Mouse (Mus musculus): ENCODE measurements around the gene Dact3. TPM values are rescaled to one million over a fixed set of nuclear protein-coding genes. Genes with fewer than 3 reads are reported as not detected.

The Dact3 gene
- polyA plus RNA-seq, 2 experiments: 0.14 to 0.68 TPM

- TF ChIP-seq EP300 (IDR thresholded peaks at IDR 0.05; ENCODE audit: low read depth): no peak
- no peak for TF ChIP-seq CTCF (IDR thresholded peaks at IDR 0.05; ENCODE audit: low read depth)
- Histone ChIP-seq H3K27me3 (ENCODE audit: control insufficient read depth, insufficient read depth, low read length) (no peaks in the 10 kb centered on the region), H3K4me3 (ENCODE audit: insufficient read depth in 1 of 2, low read depth in 2 of 2, low read length in 2 of 2) (peak overlapping the region; percentile 63 to 68; a peak in 2 of 4 replicates), H3K36me3 (replicated peaks; ENCODE audit: control insufficient read depth, insufficient read depth, low read depth) (peaks cover 18% of the 10 kb centered on the region), H3K4me1 (replicated peaks; ENCODE audit: control insufficient read depth in 2 of 2, insufficient read depth in 2 of 2, low read length in 1 of 2) (peaks cover 16 to 17% of the 10 kb centered on the region in 2 experiments), H3K27ac (peak overlapping the region; percentile 25; the same call in 1 of the 2 replicates), H3K9me3 (ENCODE audit: control insufficient read depth, low read length) (no peaks in the 10 kb centered on the region), H3K4me2 (ENCODE audit: low read depth) (peak overlapping the region; percentile 84), H3K9ac (replicated peaks) (peak overlapping the region; percentile 79; the same call in 1 of the 2 replicates)
- WGBS (ENCODE audit: insufficient replicate concordance): 26% methylated on average over 11 of the region's 11 CpGs
- ATAC-seq (ENCODE audit: insufficient read depth) (peak; percentile 10; the same call in 1 of the 2 replicates), DNase-seq (ENCODE audit: low read depth in 3 of 3, low spot score in 3 of 3) (no peak)
These were observed 33.3 kb upstream of the Dact3 start for GRCm38 (mm10) chr7:16841561-16842560.

- peaks cover 16 to 17% of the 10 kb centered on the region in 2 experiments for H3K4me1 ChIP-seq (replicated peaks; ENCODE audit: control insufficient read depth in 2 of 2, insufficient read depth in 2 of 2, low read length in 1 of 2)
- TF ChIP-seq EP300 (IDR thresholded peaks at IDR 0.05; ENCODE audit: low read depth): no peak
- no peak for TF ChIP-seq CTCF (IDR thresholded peaks at IDR 0.05; ENCODE audit: low read depth)
- DNase-seq (ENCODE audit: low read depth in 3 of 3, low spot score in 3 of 3): peak; percentile 62 to 72 (median 64)
- H3K27ac ChIP-seq: 0 out of 2 replicates have a peak within 1 kb of the TSS, but pooled peaks have one; percentile 25
- peak within 1 kb of the TSS; percentile 63 to 68 for H3K4me3 ChIP-seq (ENCODE audit: insufficient read depth in 1 of 2, low read depth in 2 of 2, low read length in 2 of 2)
- H3K4me2 ChIP-seq (ENCODE audit: low read depth): peak within 1 kb of the TSS; percentile 84
- peak within 1 kb of the TSS; percentile 79 for H3K9ac ChIP-seq (replicated peaks)
- H3K27me3 ChIP-seq (ENCODE audit: control insufficient read depth, insufficient read depth, low read length): no peaks in the 10 kb centered on the region
- peaks cover 10% of the 10 kb centered on the region for H3K36me3 ChIP-seq (replicated peaks; ENCODE audit: control insufficient read depth, insufficient read depth, low read depth)
- ATAC-seq (ENCODE audit: insufficient read depth): peak; percentile 74
- no peaks in the 10 kb centered on the region for H3K9me3 ChIP-seq (ENCODE audit: control insufficient read depth, low read length)
- WGBS (ENCODE audit: insufficient replicate concordance): 1% methylated on average over 32 of the region's 32 CpGs
These were observed 32.5 kb upstream of the Dact3 start, which contains the start of gene Prkd2 for GRCm38 (mm10) chr7:16842645-16843063. TSS of gene Prkd2 (plus strand) at chr7:16842902.

- Histone ChIP-seq H3K9ac (replicated peaks) (peak overlapping the region; percentile 79), H3K27me3 (ENCODE audit: control insufficient read depth, insufficient read depth, low read length) (no peaks in the 10 kb centered on the region), H3K27ac (no peak overlapping the region), H3K4me1 (replicated peaks; ENCODE audit: control insufficient read depth in 2 of 2, insufficient read depth in 2 of 2, low read length in 1 of 2) (peaks cover 16 to 17% of the 10 kb centered on the region in 2 experiments), H3K4me3 (ENCODE audit: insufficient read depth in 1 of 2, low read depth in 2 of 2, low read length in 2 of 2) (peak overlapping the region; percentile 63 to 68), H3K9me3 (ENCODE audit: control insufficient read depth, low read length) (no peaks in the 10 kb centered on the region), H3K36me3 (replicated peaks; ENCODE audit: control insufficient read depth, insufficient read depth, low read depth) (peaks cover 5% of the 10 kb centered on the region; the same call in 1 of the 2 replicates), H3K4me2 (ENCODE audit: low read depth) (peak overlapping the region; percentile 84)
- ATAC-seq (ENCODE audit: insufficient read depth) (0 out of 2 replicates have a peak, but pooled peaks have one; percentile 19), DNase-seq (ENCODE audit: low read depth in 3 of 3, low spot score in 3 of 3) (no peak)
- TF ChIP-seq CTCF (IDR thresholded peaks at IDR 0.05; ENCODE audit: low read depth) (no peak), EP300 (IDR thresholded peaks at IDR 0.05; ENCODE audit: low read depth) (no peak)
- 1% methylated on average over 33 of the region's 33 CpGs for WGBS (ENCODE audit: insufficient replicate concordance)
These were observed 31.5 kb upstream of the Dact3 start for GRCm38 (mm10) chr7:16843441-16844171.

GRCm38 (mm10) chr7:16844696-16845071 lies 30.4 kb upstream of the Dact3 start:
- Histone ChIP-seq H3K36me3 (replicated peaks; ENCODE audit: control insufficient read depth, insufficient read depth, low read depth) (peaks cover 2% of the 10 kb centered on the region; the same call in 1 of the 2 replicates), H3K4me3 (ENCODE audit: insufficient read depth in 1 of 2, low read depth in 2 of 2, low read length in 2 of 2) (peak overlapping the region; percentile 58 to 68), H3K27ac (no peak overlapping the region; the same call in 1 of the 2 replicates), H3K4me2 (ENCODE audit: low read depth) (peak overlapping the region; percentile 84), H3K9ac (replicated peaks) (peak overlapping the region; percentile 80), H3K4me1 (replicated peaks; ENCODE audit: control insufficient read depth in 2 of 2, insufficient read depth in 2 of 2, low read length in 1 of 2) (peaks cover 16 to 17% of the 10 kb centered on the region in 2 experiments), H3K27me3 (ENCODE audit: control insufficient read depth, insufficient read depth, low read length) (no peaks in the 10 kb centered on the region), H3K9me3 (ENCODE audit: control insufficient read depth, low read length) (no peaks in the 10 kb centered on the region)
- DNase-seq (ENCODE audit: low read depth in 3 of 3, low spot score in 3 of 3): no peak
- WGBS (ENCODE audit: insufficient replicate concordance): 14% methylated on average over 3 of the region's 3 CpGs
- no peak for TF ChIP-seq EP300 (IDR thresholded peaks at IDR 0.05; ENCODE audit: low read depth)
- no peak for TF ChIP-seq CTCF (IDR thresholded peaks at IDR 0.05; ENCODE audit: low read depth)
- no peak for ATAC-seq (ENCODE audit: insufficient read depth)

Measured in liver, embryonic 14.5 days (tissue).